Mouse (Mus musculus) bone marrow macrophage, adult 2 months (primary cell): ENCODE measurements around the gene Pitpnm3. TPM values are rescaled to one million over a fixed set of nuclear protein-coding genes. Genes with fewer than 3 reads are reported as not detected.

Experiments used
- H3K27ac ChIP-seq: 2 replicates; pipeline ENCODE4 v1.5.1; 2012; ENCODE audit warnings: low read depth, low read length; ENCODE audit not compliant: insufficient read depth
- H3K4me1 ChIP-seq: 2 replicates; pipeline ENCODE4 v1.6.1; 2012; ENCODE audit warnings: low read length; ENCODE audit not compliant: control insufficient read depth, insufficient read depth
- H3K4me3 ChIP-seq: 2 replicates; pipeline ENCODE4 v1.5.1; 2012; ENCODE audit warnings: mild to moderate bottlenecking, low read length, moderate library complexity; ENCODE audit not compliant: insufficient read depth
- CTCF ChIP-seq: IDR thresholded peaks from 2 replicates; pipeline ENCODE4 v1.5.1; 2012; ENCODE audit warnings: low read depth, mild to moderate bottlenecking, low read length, moderate library complexity
- POLR2A ChIP-seq: IDR thresholded peaks from 2 replicates; pipeline ENCODE4 v1.6.1; 2012; ENCODE audit warnings: mild to moderate bottlenecking, low read depth, low read length, borderline replicate concordance
- polyA plus RNA-seq: library from polyadenylated mRNA; stranded (reverse); fragments of >200 nt; gene quantifications from 2 replicates; pipeline ENCODE4 v1.2.4, GENCODE M21; 2012; ENCODE audit not compliant: missing spikeins, insufficient read depth, insufficient read length

The Pitpnm3 gene
- polyA plus RNA-seq, 1 experiment = not detected

GRCm38 (mm10) chr11:72014674-72015073 is 120.9 kb downstream of the Pitpnm3 start:
- Histone ChIP-seq H3K27ac (no peak overlapping the region), H3K4me3 (no peak overlapping the region), H3K4me1 (no peaks in the 10 kb centered on the region)
- no peak for TF ChIP-seq POLR2A
- no peak for TF ChIP-seq CTCF

- Histone ChIP-seq H3K27ac (no peak overlapping the region), H3K4me3 (no peak overlapping the region)
- TF ChIP-seq POLR2A (no peak), CTCF (no peak)
These were observed 123.6 kb downstream of the Pitpnm3 start for GRCm38 (mm10) chr11:72011955-72012354.

DNA sequence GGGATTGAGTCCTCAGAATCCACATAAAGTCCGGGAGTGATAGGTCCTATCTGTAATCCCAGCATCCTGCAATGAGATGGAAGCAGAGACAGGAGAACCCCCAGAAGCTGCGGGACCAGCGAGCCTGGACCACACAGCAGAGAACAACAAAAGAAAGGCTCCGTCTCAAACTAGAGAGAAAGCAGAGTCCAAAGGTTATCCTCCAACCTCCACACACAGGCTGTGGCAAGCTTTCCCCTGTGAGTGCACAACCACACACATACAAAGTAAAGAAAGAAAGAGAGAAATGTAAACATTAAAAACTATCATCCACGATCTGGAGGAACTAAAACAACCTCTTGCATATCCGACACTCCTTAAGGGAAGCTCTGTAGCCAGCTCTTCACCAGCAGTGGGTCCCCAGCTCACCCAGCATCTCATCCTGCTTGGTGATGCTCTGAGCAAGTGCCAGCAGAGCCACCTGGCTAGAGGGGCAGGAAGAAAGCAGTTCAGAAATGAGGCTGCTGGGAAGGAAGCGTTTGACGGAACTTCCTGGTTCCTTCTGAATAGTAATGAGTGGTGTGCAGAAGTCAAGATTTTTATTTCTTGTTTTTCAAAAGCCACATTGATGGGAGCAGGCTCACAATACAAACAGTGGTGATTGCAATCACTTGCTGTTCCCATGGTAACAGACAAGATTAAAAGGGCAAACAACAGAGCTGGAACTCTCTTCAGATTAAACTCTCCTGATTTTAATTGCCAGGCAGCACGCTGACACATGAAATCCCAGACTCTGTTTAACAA is 124.4 kb downstream of the Pitpnm3 start:
- no peak overlapping the region for H3K4me3 ChIP-seq
- H3K27ac ChIP-seq = no peak overlapping the region
- H3K4me1 ChIP-seq = no peaks in the 10 kb centered on the region
- TF ChIP-seq POLR2A = no peak
- no peak for TF ChIP-seq CTCF

More at GRCm38 (mm10) chr11:72011955-72012354, 123.6 kb downstream of the Pitpnm3 start:
- no peaks in the 10 kb centered on the region for H3K4me1 ChIP-seq

GRCm38 (mm10) chr11:72010367-72010766 is 125.2 kb downstream of the Pitpnm3 start:
- Histone ChIP-seq H3K4me3 (no peak overlapping the region), H3K27ac (no peak overlapping the region), H3K4me1 (peaks cover 2% of the 10 kb centered on the region; the same call in 1 of the 2 replicates)
- TF ChIP-seq CTCF (no peak), POLR2A (no peak)

GRCm38 (mm10) chr11:72005547-72005946 is 130.0 kb downstream of the Pitpnm3 start:
- H3K4me3 ChIP-seq = no peak overlapping the region
- TF ChIP-seq CTCF (no peak), POLR2A (no peak)
- H3K4me1 ChIP-seq = peaks cover 4% of the 10 kb centered on the region; the same call in 1 of the 2 replicates
- no peak overlapping the region for H3K27ac ChIP-seq

GRCm38 (mm10) chr11:72003171-72003570 is 132.4 kb downstream of the Pitpnm3 start:
- no peak for TF ChIP-seq POLR2A
- TF ChIP-seq CTCF = no peak
- Histone ChIP-seq H3K27ac (no peak overlapping the region), H3K4me1 (peaks cover 4% of the 10 kb centered on the region; the same call in 1 of the 2 replicates), H3K4me3 (no peak overlapping the region)

DNA sequence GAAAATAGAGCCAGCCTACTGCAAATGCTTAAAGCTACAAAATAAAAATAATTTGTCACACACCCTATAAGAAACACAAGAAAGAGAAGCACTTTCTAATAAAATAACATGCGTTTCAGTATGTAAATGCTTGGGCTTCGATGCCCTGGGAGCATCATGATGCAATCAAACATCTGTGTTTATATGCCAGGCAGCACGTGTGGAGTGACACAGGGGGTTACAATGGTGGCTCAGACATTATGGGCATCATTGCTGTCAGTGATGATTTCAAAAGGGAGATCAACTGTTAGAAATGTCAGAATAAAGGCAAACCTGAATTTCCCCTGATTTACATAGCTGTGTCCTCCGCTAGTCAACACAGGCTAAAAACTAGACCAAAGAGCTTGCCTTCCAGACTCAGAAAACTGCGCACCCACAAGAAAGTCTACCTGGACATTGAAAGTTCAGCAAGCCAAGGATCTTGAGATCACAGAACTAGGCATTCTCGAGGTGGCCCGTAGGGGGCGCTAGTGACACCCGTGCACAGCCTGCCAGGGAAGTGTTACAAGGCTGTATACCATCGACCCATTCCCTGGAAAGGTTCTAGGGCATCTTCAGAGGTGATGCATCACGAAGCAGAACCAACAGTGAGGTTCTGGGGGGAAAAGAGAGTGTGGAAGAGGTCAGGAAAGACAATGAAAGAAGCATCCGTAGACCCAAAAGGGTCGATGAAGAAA is 133.3 kb downstream of the Pitpnm3 start:
- no peak overlapping the region for H3K27ac ChIP-seq
- peaks cover 4% of the 10 kb centered on the region; the same call in 1 of the 2 replicates for H3K4me1 ChIP-seq
- H3K4me3 ChIP-seq = no peak overlapping the region
- no peak for TF ChIP-seq POLR2A
- TF ChIP-seq CTCF = peak; percentile 80

DNA sequence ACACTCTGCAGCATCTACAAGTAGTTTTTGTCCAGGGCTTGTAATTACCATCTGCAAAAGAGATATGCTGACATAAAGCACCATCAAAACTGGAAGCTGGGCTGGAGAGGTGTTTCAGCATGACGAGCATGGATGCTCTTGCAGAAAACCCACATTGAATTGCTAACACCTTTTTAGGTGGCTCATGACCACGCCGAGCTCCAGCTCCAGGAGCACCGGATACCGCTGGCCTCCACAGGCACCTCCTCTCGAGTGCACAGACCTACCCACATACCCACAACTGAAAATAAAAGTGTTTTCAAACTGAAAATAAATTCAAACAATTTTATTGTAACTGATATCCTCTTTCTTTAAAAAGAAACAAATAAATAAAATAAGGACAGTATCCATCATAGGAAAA is 135.4 kb downstream of the Pitpnm3 start:
- Histone ChIP-seq H3K27ac (no peak overlapping the region), H3K4me1 (peaks cover 9% of the 10 kb centered on the region), H3K4me3 (no peak overlapping the region)
- TF ChIP-seq CTCF (no peak), POLR2A (no peak)

Other genes with a start within 250 kb of the Pitpnm3 start
- gene Aipl1, start 98.3 kb downstream of the Pitpnm3 start, polyA plus RNA-seq = 0.38 and 0.49 TPM in 2 replicates
- gene Pimreg, start 93.7 kb downstream of the Pitpnm3 start, polyA plus RNA-seq = 26.8 and 34.3 TPM in 2 replicates
- gene Gm43951, start 71.1 kb upstream of the Pitpnm3 start, polyA plus RNA-seq = 0.31 and 1.0 TPM in 2 replicates
- gene 4933427D14Rik, start 71.7 kb upstream of the Pitpnm3 start, polyA plus RNA-seq = 5.8 and 7.1 TPM in 2 replicates
- 165 and 168 TPM in 2 replicates for gene Txndc17, start 71.8 kb upstream of the Pitpnm3 start, polyA plus RNA-seq
- gene Med31, start 79.8 kb upstream of the Pitpnm3 start, polyA plus RNA-seq = 10.0 and 11.0 TPM in 2 replicates
- not detected in 2 replicates for gene Slc13a5, start 131.4 kb upstream of the Pitpnm3 start, polyA plus RNA-seq
- gene Xaf1, start 165.9 kb upstream of the Pitpnm3 start, polyA plus RNA-seq = 135 and 148 TPM in 2 replicates
- 0.47 TPM in 1 of 2 replicates, not detected in the other for gene Fbxo39, start 178.7 kb upstream of the Pitpnm3 start, polyA plus RNA-seq
- not detected in 2 replicates for gene Tekt1, start 226.7 kb upstream of the Pitpnm3 start, polyA plus RNA-seq